In the genomic region with DNA sequence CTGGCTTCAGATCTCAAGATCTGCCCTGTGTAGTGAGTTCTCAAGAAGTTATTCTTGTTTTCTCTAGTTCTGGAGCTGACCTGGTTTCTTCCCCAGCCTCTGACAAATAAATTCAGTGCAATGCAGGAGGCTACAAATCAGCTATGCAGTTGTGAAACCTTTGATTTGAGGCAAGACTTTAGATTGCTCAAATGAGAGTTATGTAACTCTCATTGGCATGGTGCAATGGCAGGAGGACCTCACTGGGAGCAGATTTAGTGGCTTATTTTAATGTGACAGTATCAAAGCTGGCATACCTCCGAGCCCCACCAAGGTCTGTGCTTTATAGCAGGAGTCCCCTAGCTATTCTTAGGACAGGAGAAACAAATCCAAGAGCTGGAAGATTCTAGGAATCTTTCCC, we compare ENCODE assay signal across 18 mouse cellular contexts.
DNase-seq lines count a peak whose midpoint lies in the region; TF ChIP-seq lines count a peak whose summit lies in the region.
"Had no signal": no experiment of that assay in that cellular context is flagged by ENCODE, and none has a peak within 500 bp of the region (broad histone marks: within the 10 kb centered on the region; RNA-seq: fewer than 3 reads in every experiment).

No protein-coding gene starts in this region.

- H3K4me1 ChIP-seq in kidney, adult 2 months (ENCODE audit: control insufficient read depth, insufficient read depth, low read length), result no peaks in the 10 kb centered on the region
- no peaks in the 10 kb centered on the region for H3K4me1 ChIP-seq in embryonic facial prominence, embryonic 10.5 days
- H3K4me1 ChIP-seq: embryonic facial prominence, embryonic 12.5 days; forebrain, embryonic 12.5 days; heart, embryonic 13.5 days; hindbrain, embryonic 13.5 days; limb, embryonic 13.5 days; lung, embryonic 15.5 days; midbrain, embryonic 15.5 days; neural tube, embryonic 13.5 days had no signal

- H3K27ac ChIP-seq in kidney, adult 2 months (ENCODE audit: insufficient read depth, low read depth, low read length), result no peak overlapping the region
- no peak overlapping the region for H3K27ac ChIP-seq in embryonic facial prominence, embryonic 10.5 days (replicated peaks)
- H3K27ac ChIP-seq: embryonic facial prominence, embryonic 12.5 days; forebrain, embryonic 12.5 days; heart, embryonic 13.5 days; hindbrain, embryonic 13.5 days; limb, embryonic 13.5 days; lung, embryonic 15.5 days; midbrain, embryonic 15.5 days; neural tube, embryonic 13.5 days had no signal

- TF ChIP-seq CTCF in kidney, adult 2 months (conservative IDR thresholded peaks at IDR 0.05; ENCODE audit: insufficient read depth, insufficient read length, low read depth, low read length), result no peak

- H3K36me3 ChIP-seq in kidney, adult 2 months (ENCODE audit: control insufficient read depth, insufficient read depth, low read length), result no peaks in the 10 kb centered on the region
- no peaks in the 10 kb centered on the region for H3K36me3 ChIP-seq in embryonic facial prominence, embryonic 10.5 days (replicated peaks)
- H3K36me3 ChIP-seq: embryonic facial prominence, embryonic 12.5 days; forebrain, embryonic 12.5 days; heart, embryonic 13.5 days; hindbrain, embryonic 13.5 days; limb, embryonic 13.5 days; lung, embryonic 15.5 days; midbrain, embryonic 15.5 days; neural tube, embryonic 13.5 days had no signal

- peak; percentile 3 for DNase-seq in kidney, adult 2 months
- no peak for DNase-seq in kidney, adult 18-20 months
- DNase-seq in adrenal gland, postnatal 25 days, result peak; percentile 4
- peak; percentile 17 for DNase-seq in lung, postnatal 10 days
- no peak for DNase-seq in cerebellum, postnatal 4 days (ENCODE audit: low spot score in 2 of 2)
- DNase-seq in right cerebral cortex, postnatal 14 days, result no peak
- DNase-seq in embryonic facial prominence, embryonic 10.5 days (ENCODE audit: low spot score), result no peak
- DNase-seq: cerebellum, postnatal 14 days; kidney, adult 11 months; kidney, postnatal 4 days had no signal

- TF ChIP-seq POLR2A in kidney, adult 2 months (IDR thresholded peaks at IDR 0.05; ENCODE audit: low read depth, low read length), result no peak

- no peak overlapping the region for H3K4me3 ChIP-seq in kidney, adult 2 months (ENCODE audit: insufficient read depth, low read depth, low read length)
- H3K4me3 ChIP-seq in embryonic facial prominence, embryonic 10.5 days, result no peak overlapping the region
- H3K4me3 ChIP-seq: embryonic facial prominence, embryonic 12.5 days; forebrain, embryonic 12.5 days; heart, embryonic 13.5 days; hindbrain, embryonic 13.5 days; limb, embryonic 13.5 days; lung, embryonic 15.5 days; midbrain, embryonic 15.5 days; neural tube, embryonic 13.5 days had no signal

- 83% methylated on average over 1 of the region's 1 CpGs for WGBS in kidney, adult 2 months
- 86% methylated on average over 1 of the region's 1 CpGs for WGBS in embryonic facial prominence, embryonic 10.5 days

- H3K9me3 ChIP-seq in embryonic facial prominence, embryonic 10.5 days, result no peaks in the 10 kb centered on the region
- H3K9me3 ChIP-seq: embryonic facial prominence, embryonic 12.5 days; forebrain, embryonic 12.5 days; heart, embryonic 13.5 days; hindbrain, embryonic 13.5 days; limb, embryonic 13.5 days; lung, embryonic 15.5 days; midbrain, embryonic 15.5 days; neural tube, embryonic 13.5 days had no signal

- no peaks in the 10 kb centered on the region for H3K27me3 ChIP-seq in kidney, adult 2 months (replicated peaks; ENCODE audit: control insufficient read depth, insufficient read depth, low read length)
- no peaks in the 10 kb centered on the region for H3K27me3 ChIP-seq in embryonic facial prominence, embryonic 10.5 days (replicated peaks; ENCODE audit: low read depth, poor library complexity, severe bottlenecking)
- H3K27me3 ChIP-seq: embryonic facial prominence, embryonic 12.5 days; forebrain, embryonic 12.5 days; heart, embryonic 13.5 days; hindbrain, embryonic 13.5 days; limb, embryonic 13.5 days; lung, embryonic 15.5 days; midbrain, embryonic 15.5 days; neural tube, embryonic 13.5 days had no signal

Comparison
In these comparisons a context has a peak if more than half of its experiments do, and no peak if none do; other contexts are left out.
1. DNase-seq: peak in kidney, adult 2 months (single experiment), adrenal gland, postnatal 25 days (single experiment) and lung, postnatal 10 days (single experiment); none in kidney, adult 18-20 months (single experiment), cerebellum, postnatal 4 days (0 of 2), right cerebral cortex, postnatal 14 days (single experiment) and embryonic facial prominence, embryonic 10.5 days (single experiment).